Mouse (Mus musculus) heart, embryonic 13.5 days (tissue): ENCODE measurements at regions not wholly inside any gene's neighbourhood (a gene's known extent, or its start where the extent isn't known, plus 50 kb on each side); places are given as distances from the start of the nearest gene placed in this dataset.

ENCODE experiments used
- ATAC-seq: fragments of 200-750 bp; cut with Nextera tagmentation; 2 replicates; pipeline ENCODE4 v1.8.0; 2017; ENCODE audit warnings: moderate TSS enrichment; ENCODE audit not compliant: insufficient number of reproducible peaks, low FRiP score, low TSS enrichment; ENCODE audit errors: extremely low read depth
- H3K27ac ChIP-seq: fragments of 300-500 bp; sonication (generic); replicated peaks from 2 replicates; pipeline ENCODE4 v1.5.1; 2015; ENCODE audit warnings: moderate library complexity, mild to moderate bottlenecking, inconsistent platforms
- H3K27me3 ChIP-seq: fragments of 300-500 bp; sonication (generic); replicated peaks from 2 replicates; pipeline ENCODE4 v1.6.1; 2015; ENCODE audit warnings: mild to moderate bottlenecking, inconsistent platforms
- H3K36me3 ChIP-seq: fragments of 300-500 bp; sonication (generic); 2 replicates; pipeline ENCODE4 v1.6.1; 2015; ENCODE audit warnings: mild to moderate bottlenecking, inconsistent platforms
- H3K4me1 ChIP-seq: fragments of 300-500 bp; sonication (generic); 2 replicates; pipeline ENCODE4 v1.6.1; 2015; ENCODE audit warnings: inconsistent platforms
- H3K4me2 ChIP-seq: fragments of 300-500 bp; sonication (generic); 2 replicates; pipeline ENCODE4 v1.6.1; 2015; ENCODE audit warnings: inconsistent platforms, mild to moderate bottlenecking, moderate library complexity
- H3K4me3 ChIP-seq: fragments of 300-500 bp; sonication (generic); 2 replicates; pipeline ENCODE4 v1.5.1; 2015; ENCODE audit warnings: moderate library complexity, mild to moderate bottlenecking, inconsistent platforms
- H3K9ac ChIP-seq: fragments of 300-500 bp; sonication (generic); 2 replicates; pipeline ENCODE4 v1.6.1; 2015; ENCODE audit warnings: inconsistent platforms, mild to moderate bottlenecking, moderate library complexity
- H3K9me3 ChIP-seq: fragments of 300-500 bp; sonication (generic); 2 replicates; pipeline ENCODE4 v1.6.1; 2016; ENCODE audit warnings: inconsistent platforms
- WGBS: fragments of 180-500 bp; shearing (Covaris S2); methylation state at CpG from one replicate; pipeline ENCODE4 v1.1.7; 2015; ENCODE audit warnings: mixed read lengths; 5-methylcytosine and 5-hydroxymethylcytosine counted together

DNA sequence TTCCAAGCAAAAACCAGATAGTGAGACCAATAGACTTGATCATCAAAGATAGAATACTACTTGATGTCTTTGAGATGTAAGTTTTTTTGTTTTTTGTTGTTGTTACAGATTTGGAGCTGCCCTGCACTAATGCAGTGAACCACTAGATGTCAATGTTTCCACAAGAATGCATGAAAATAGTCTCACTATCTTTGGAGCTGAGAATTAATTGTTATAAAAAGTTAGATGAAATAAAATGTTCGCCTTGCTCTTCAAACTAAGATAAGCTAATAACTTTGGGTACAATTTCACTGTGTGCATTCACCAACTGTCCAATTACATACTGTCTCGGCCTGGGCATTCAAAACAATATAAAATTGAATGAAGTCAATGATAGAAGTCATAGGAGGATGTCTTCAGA lies 223.2 kb upstream of the Agtr1b start:
- 38% methylated on average over 2 of the region's 2 CpGs for WGBS
- Histone ChIP-seq H3K4me3 (no peak overlapping the region), H3K27me3 (no peaks in the 10 kb centered on the region), H3K9me3 (no peaks in the 10 kb centered on the region), H3K36me3 (no peaks in the 10 kb centered on the region), H3K4me2 (no peak overlapping the region), H3K4me1 (no peaks in the 10 kb centered on the region), H3K9ac (no peak overlapping the region), H3K27ac (no peak overlapping the region)
- no peak for ATAC-seq

DNA sequence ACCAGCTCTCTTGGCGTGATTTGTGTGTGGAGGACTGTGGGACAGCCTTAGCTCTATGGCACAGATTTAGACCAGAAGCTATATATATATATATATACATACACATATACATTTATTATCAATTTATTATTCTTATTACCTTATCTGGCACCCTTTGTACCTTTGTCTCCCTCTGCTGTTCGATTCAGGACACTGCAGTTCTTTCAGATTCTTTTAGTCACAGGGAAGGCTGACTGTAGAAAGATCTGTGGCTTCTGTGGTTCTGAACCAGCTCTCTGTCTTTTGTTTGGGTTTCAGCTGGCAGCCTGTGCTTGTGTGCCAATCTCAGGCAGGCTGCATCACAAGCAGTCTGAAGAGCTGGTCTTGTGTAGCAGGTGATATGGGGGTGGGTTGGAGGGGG lies 184.6 kb upstream of the Agtr1b start:
- H3K27ac ChIP-seq: no peak overlapping the region
- no peak overlapping the region for H3K9ac ChIP-seq
- no peaks in the 10 kb centered on the region for H3K36me3 ChIP-seq
- no peak overlapping the region for H3K4me2 ChIP-seq
- H3K27me3 ChIP-seq: no peaks in the 10 kb centered on the region
- H3K9me3 ChIP-seq: no peaks in the 10 kb centered on the region
- no peak for ATAC-seq
- no peaks in the 10 kb centered on the region for H3K4me1 ChIP-seq
- 38% methylated on average over 2 of the region's 2 CpGs for WGBS
- H3K4me3 ChIP-seq: no peak overlapping the region

DNA sequence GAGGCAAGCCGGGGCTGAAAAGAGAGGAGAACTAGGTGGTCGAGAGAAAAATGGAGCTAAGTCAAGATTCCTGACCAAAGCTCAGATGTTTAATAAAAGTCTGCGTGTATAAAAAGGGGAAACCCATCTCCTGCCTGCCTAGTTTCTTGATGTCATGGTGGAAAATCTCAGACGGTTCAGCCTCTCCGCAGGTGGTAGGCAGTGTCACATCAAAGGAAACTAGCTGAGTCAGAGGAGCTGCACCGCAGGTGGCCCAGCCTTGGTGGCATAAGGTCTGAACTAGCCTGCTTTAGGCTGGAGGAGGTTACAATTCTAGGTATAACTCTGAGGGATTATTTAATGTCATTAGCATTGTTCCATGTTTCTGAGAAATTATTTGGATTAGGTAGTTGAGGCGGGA lies 177.0 kb upstream of the Agtr1b start:
- Histone ChIP-seq H3K9me3 (no peaks in the 10 kb centered on the region), H3K9ac (no peak overlapping the region), H3K36me3 (no peaks in the 10 kb centered on the region), H3K4me3 (no peak overlapping the region), H3K4me2 (no peak overlapping the region), H3K27me3 (no peaks in the 10 kb centered on the region), H3K4me1 (no peaks in the 10 kb centered on the region), H3K27ac (no peak overlapping the region)
- WGBS: 67% methylated on average over 7 of the region's 7 CpGs
- ATAC-seq: no peak

DNA sequence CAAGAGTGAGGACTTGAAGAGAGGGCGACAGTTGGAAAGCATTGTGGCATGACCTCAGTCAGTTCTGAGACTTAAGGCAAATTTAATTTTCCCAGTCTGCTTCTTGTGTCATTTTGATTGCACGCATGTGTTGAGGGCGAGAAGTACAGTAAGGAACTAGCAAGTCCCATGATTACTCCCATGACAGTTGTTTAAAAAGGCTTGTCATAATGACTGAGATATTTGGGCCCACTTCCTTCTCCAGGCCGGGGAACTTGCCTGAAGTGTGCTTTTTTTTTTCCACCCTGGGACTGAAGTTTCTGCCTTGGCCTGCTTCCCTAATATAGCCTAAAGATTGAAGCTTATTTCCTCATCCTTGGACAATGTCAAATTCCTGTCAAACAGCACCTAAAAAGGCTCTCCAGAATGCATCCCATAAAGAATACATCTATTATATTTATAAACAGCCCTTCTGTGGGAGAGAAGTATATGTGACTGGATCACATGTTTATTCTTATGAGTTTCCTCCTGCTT lies 171.6 kb upstream of the Agtr1b start:
- no peak for ATAC-seq
- Histone ChIP-seq H3K4me3 (no peak overlapping the region), H3K9ac (no peak overlapping the region), H3K27me3 (no peaks in the 10 kb centered on the region), H3K36me3 (no peaks in the 10 kb centered on the region), H3K4me1 (no peaks in the 10 kb centered on the region), H3K4me2 (no peak overlapping the region), H3K9me3 (no peaks in the 10 kb centered on the region), H3K27ac (no peak overlapping the region)
- WGBS: 59% methylated on average over 4 of the region's 4 CpGs

DNA sequence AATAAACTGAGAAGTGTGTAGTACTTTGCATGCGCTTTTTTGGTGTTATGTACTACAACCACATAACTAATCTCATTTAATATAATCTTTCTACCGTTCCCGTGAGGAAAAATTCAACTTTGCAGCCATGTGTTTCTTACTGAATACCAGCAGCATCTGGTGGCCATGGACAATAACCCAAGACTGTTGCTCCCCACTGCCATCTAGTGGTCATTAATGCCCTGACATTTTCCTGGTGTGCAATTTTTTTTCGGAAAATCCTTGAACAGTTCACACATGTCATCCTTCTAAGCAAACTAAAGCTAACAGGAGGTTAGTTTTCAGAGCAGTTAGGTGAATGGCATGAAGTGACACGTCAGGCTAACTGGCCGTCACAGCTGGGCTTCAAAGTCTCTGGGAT lies 153.8 kb upstream of the Agtr1b start:
- Histone ChIP-seq H3K27ac (no peak overlapping the region), H3K27me3 (no peaks in the 10 kb centered on the region), H3K9ac (no peak overlapping the region), H3K36me3 (no peaks in the 10 kb centered on the region), H3K4me1 (no peaks in the 10 kb centered on the region), H3K9me3 (no peaks in the 10 kb centered on the region), H3K4me3 (no peak overlapping the region), H3K4me2 (no peak overlapping the region)
- 42% methylated on average over 6 of the region's 6 CpGs for WGBS
- ATAC-seq: no peak

DNA sequence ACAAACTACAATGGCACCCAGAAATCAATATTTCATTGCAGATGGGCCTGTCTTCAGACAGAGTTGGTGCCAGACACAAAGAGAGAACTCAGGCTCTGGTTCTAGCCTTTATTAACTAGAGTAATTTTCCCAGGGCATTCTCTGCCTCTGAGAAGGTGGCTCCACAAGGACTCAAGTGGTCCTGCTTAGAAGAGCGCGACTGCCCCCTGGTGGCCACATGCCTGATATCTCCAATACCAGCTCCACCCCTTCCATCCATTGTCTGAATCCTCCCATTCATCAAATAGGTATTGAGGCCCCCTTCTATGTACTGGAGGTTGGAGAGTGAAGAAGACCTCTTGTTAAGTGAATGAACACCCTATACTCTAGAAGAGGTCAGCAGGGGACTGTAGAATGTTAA lies 142.2 kb upstream of the Agtr1b start:
- Histone ChIP-seq H3K36me3 (no peaks in the 10 kb centered on the region), H3K9ac (no peak overlapping the region), H3K9me3 (no peaks in the 10 kb centered on the region), H3K27me3 (no peaks in the 10 kb centered on the region; the same call in 1 of the 2 replicates), H3K4me2 (no peak overlapping the region), H3K4me1 (peaks cover 4% of the 10 kb centered on the region; the same call in 1 of the 2 replicates), H3K27ac (no peak overlapping the region), H3K4me3 (no peak overlapping the region)
- no peak for ATAC-seq
- WGBS: 0% methylated on average over 2 of the region's 2 CpGs

DNA sequence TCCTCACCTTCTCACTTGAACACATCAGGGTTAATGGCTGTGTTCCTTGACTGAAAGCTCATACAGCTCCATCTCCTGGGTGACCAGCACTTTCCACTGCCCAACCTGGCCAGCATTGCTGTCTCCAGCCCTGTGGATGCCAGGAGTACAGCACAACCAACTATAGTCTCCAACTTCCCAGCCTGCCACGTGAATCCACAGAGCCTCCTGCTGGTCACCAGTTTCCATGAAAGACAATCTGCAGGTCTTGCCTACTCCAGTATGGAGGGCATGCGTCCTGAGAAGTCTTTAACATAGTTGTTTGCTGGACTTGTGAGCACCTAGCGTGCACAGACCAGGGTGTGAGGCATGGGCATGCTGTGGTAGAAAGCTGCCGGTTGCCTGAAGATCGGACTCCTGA lies 138.6 kb upstream of the Agtr1b start:
- Histone ChIP-seq H3K4me2 (no peak overlapping the region), H3K27me3 (no peaks in the 10 kb centered on the region), H3K4me1 (no peaks in the 10 kb centered on the region), H3K9ac (no peak overlapping the region), H3K9me3 (no peaks in the 10 kb centered on the region), H3K4me3 (no peak overlapping the region), H3K36me3 (no peaks in the 10 kb centered on the region), H3K27ac (no peak overlapping the region)
- WGBS: 84% methylated on average over 5 of the region's 5 CpGs
- peak; percentile 7; the same call in 1 of the 2 replicates for ATAC-seq
